Mouse (Mus musculus) thymus, postnatal 14 days (tissue): ENCODE results near the gene Mtrf1.
"Not testable (repeated sequence)": the region's sequence is repeated elsewhere in the genome, so short reads cannot be mapped to it uniquely, and the experiment has no call there.

Experiments used
- DNase-seq: peaks from one replicate; pipeline ENCODE4 v3.0.0; 2021

The Mtrf1 gene

DNA sequence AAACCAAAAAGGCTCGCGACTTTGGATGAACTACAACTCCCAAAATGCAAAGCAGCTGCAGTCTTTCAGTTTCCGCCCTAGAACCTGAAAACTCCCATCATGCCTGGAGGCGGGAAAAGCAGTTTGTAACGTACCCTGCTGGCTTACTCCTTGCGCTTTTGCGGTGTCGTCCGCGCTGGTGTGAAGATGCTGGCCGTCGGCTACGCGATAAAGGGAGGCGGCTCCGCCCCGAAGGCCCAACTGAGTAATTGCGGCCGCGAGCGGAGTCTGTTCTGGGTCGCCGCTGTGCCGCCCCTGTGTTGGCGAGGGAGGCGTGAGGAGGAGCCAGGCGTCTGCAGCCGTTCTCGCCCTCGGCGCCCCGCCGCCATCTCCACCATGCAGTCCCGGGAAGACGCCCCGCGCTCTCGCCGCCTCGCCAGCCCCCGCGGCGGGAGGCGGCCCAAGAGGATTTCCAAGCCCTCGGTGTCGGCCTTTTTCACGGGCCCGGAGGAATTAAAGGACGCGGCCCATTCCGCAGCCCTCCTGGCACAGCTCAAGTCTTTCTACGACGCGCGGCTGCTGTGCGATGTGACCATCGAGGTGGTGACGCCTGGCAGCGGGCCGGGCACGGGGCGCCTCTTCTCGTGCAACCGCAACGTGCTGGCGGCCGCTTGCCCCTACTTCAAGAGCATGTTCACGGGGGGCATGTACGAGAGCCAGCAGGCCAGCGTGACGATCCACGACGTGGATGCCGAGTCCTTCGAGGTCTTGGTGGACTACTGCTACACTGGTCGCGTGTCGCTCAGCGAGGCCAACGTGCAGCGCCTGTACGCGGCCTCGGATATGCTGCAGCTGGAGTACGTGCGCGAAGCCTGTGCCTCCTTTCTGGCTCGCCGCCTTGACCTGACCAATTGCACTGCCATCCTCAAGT is 54.4 kb downstream of the Mtrf1 start, which contains the start of gene Kbtbd6:
Kbtbd6 (plus strand) TSS at position 155 of the 910 bp plus-strand sequence.
- peak; percentile 81 for DNase-seq

DNA sequence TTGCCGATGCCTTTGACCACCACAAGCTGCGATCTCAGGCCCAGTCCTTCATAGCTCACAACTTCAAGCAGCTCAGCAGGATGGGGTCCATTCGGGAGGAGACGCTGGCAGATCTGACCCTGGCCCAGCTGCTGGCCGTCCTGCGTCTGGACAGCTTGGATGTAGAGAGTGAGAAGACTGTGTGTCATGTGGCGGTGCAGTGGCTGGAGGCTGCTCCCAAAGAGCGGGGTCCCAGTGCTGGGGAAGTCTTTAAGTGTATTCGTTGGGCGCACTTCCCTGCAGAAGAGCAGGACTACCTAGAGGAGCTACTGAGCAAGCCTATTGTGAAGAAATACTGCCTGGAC is 55.0 kb downstream of the Mtrf1 start:
- not testable (repeated sequence) for DNase-seq

GRCm38 (mm10) chr14:79460401-79460800 is 62.8 kb downstream of the Mtrf1 start:
- DNase-seq = no peak

GRCm38 (mm10) chr14:79460988-79461387 is 63.4 kb downstream of the Mtrf1 start:
- DNase-seq = no peak

DNA sequence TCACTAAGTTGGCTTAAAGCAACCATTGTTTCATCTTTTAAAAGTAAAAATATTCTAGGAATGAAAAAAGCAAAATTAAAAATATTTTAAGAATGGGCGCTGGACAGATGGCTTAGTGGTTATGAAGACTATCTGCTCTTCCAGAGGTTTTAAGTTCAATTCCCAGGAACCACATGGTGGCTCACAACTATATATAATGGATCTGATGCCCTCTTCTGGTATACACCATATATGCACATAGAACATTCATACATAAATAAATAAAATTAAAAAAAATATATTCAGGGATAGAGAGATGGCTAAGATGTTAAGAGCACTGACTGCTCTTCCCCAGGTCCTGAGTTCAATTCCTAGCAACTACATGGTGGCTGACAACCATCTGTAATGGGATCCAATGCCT is 68.1 kb downstream of the Mtrf1 start:
- no peak for DNase-seq

- peak; percentile 56 for DNase-seq
Observed at GRCm38 (mm10) chr14:79467621-79468020, 70.0 kb downstream of the Mtrf1 start.
